22 mouse cellular contexts compared by ENCODE assay signal in genomic region chr10:109888355-109889170, GRCm38 (mm10).
DNase-seq lines count a peak whose midpoint lies in the region; ATAC-seq and TF ChIP-seq lines count a peak whose summit lies in the region.
"Had no signal": no experiment of that assay in that cellular context is flagged by ENCODE, and none has a peak within 500 bp of the region (broad histone marks: within the 10 kb centered on the region; RNA-seq: fewer than 3 reads in every experiment).

No protein-coding gene starts in this region.

- H3K27me3 ChIP-seq in kidney, embryonic 14.5 days (ENCODE audit: control insufficient read depth, insufficient read depth, low read length) = no peaks in the 10 kb centered on the region
- H3K27me3 ChIP-seq in hindbrain, embryonic 15.5 days = no peaks in the 10 kb centered on the region
- no peaks in the 10 kb centered on the region for H3K27me3 ChIP-seq in neural tube, embryonic 12.5 days (replicated peaks)
- H3K27me3 ChIP-seq: forebrain, embryonic 12.5 days; limb, embryonic 13.5 days; liver, embryonic 13.5 days; Patski had no signal

- no peak overlapping the region for H3K9ac ChIP-seq in kidney, embryonic 14.5 days (ENCODE audit: low read depth, low read length)
- H3K9ac ChIP-seq in hindbrain, embryonic 15.5 days = no peak overlapping the region
- H3K9ac ChIP-seq in neural tube, embryonic 12.5 days = no peak overlapping the region
- H3K9ac ChIP-seq: forebrain, embryonic 12.5 days; limb, embryonic 13.5 days; liver, embryonic 13.5 days; lung, embryonic 14.5 days had no signal

- TF ChIP-seq POLR2A in brain, embryonic 14.5 days (IDR thresholded peaks at IDR 0.05; ENCODE audit: borderline replicate concordance, extremely low read depth, insufficient read depth, insufficient read length, poor library complexity, severe bottlenecking) = no peak

- ATAC-seq in kidney, embryonic 14.5 days (ENCODE audit: low FRiP score, low TSS enrichment) = peak; percentile 88
- peak; percentile 56; the same call in 1 of the 2 replicates for ATAC-seq in hindbrain, embryonic 15.5 days (ENCODE audit: low FRiP score, low read depth)
- peak; percentile 77 for ATAC-seq in neural tube, embryonic 12.5 days (ENCODE audit: low FRiP score, low read depth)
- ATAC-seq: CD4-positive, CD25-positive, alpha-beta regulatory T cell, adult 4 months; Patski had no signal

- 56% methylated on average over 11 of the region's 11 CpGs for WGBS in kidney, embryonic 14.5 days
- 48% methylated on average over 11 of the region's 11 CpGs for WGBS in hindbrain, embryonic 15.5 days
- WGBS in neural tube, embryonic 12.5 days = 55% methylated on average over 11 of the region's 11 CpGs

- no peak overlapping the region; the same call in 1 of the 2 replicates for H3K27ac ChIP-seq in kidney, embryonic 14.5 days (ENCODE audit: low read depth, low read length)
- H3K27ac ChIP-seq in hindbrain, embryonic 15.5 days (replicated peaks) = peak overlapping the region; percentile 63; the same call in 1 of the 2 replicates
- H3K27ac ChIP-seq in neural tube, embryonic 12.5 days = 0 out of 2 replicates have a peak overlapping the region, but pooled peaks have one; percentile 37
- H3K27ac ChIP-seq: embryonic facial prominence, embryonic 10.5 days; forebrain, embryonic 12.5 days; limb, embryonic 13.5 days; liver, embryonic 13.5 days had no signal

- H3K4me1 ChIP-seq in kidney, embryonic 14.5 days (ENCODE audit: control insufficient read depth, insufficient read depth, low read length) = no peaks in the 10 kb centered on the region
- H3K4me1 ChIP-seq in hindbrain, embryonic 15.5 days (replicated peaks) = 0 out of 2 replicates have a peak, but pooled peaks cover 7% of the 10 kb centered on the region
- peaks cover 4% of the 10 kb centered on the region; the same call in 1 of the 2 replicates for H3K4me1 ChIP-seq in neural tube, embryonic 12.5 days
- H3K4me1 ChIP-seq: embryonic facial prominence, embryonic 10.5 days; limb, embryonic 13.5 days; liver, embryonic 13.5 days had no signal

- no peak for DNase-seq in kidney, postnatal 25 days
- DNase-seq in brain, embryonic 14.5 days (ENCODE audit: low read depth) = peak; percentile 24
- no peak for DNase-seq in frontal cortex, postnatal 14 days (ENCODE audit: low spot score in 2 of 2)
- DNase-seq in adrenal gland, postnatal 4 days (ENCODE audit: low spot score in 2 of 2) = no peak
- DNase-seq: adrenal gland, postnatal 36 days; cerebellum, adult 2 months; gastrocnemius, postnatal 14 days; kidney, adult 11 months; liver, embryonic 13.5 days; lung, embryonic 14.5 days; lung, postnatal 36 days; right cerebral cortex, postnatal 14 days; spleen, adult 18-20 months; thymus, postnatal 25 days had no signal

- H3K4me3 ChIP-seq in kidney, embryonic 14.5 days (ENCODE audit: low read length) = no peak overlapping the region
- no peak overlapping the region for H3K4me3 ChIP-seq in hindbrain, embryonic 15.5 days
- H3K4me3 ChIP-seq in neural tube, embryonic 12.5 days = no peak overlapping the region
- H3K4me3 ChIP-seq: embryonic facial prominence, embryonic 10.5 days; forebrain, embryonic 12.5 days; limb, embryonic 13.5 days; liver, embryonic 13.5 days had no signal

- H3K4me2 ChIP-seq in kidney, embryonic 14.5 days (replicated peaks; ENCODE audit: low read depth, low read length) = no peak overlapping the region
- H3K4me2 ChIP-seq in hindbrain, embryonic 15.5 days = no peak overlapping the region
- no peak overlapping the region for H3K4me2 ChIP-seq in neural tube, embryonic 12.5 days (replicated peaks)
- H3K4me2 ChIP-seq: forebrain, embryonic 12.5 days; limb, embryonic 13.5 days; liver, embryonic 13.5 days; lung, embryonic 14.5 days had no signal

- TF ChIP-seq CTCF in brain, embryonic 14.5 days (IDR thresholded peaks at IDR 0.05; ENCODE audit: borderline replicate concordance, extremely low read depth, insufficient read depth, insufficient read length) = no peak

- H3K9me3 ChIP-seq in kidney, embryonic 14.5 days (ENCODE audit: control insufficient read depth, low read length) = no peaks in the 10 kb centered on the region
- H3K9me3 ChIP-seq in hindbrain, embryonic 15.5 days = no peaks in the 10 kb centered on the region
- H3K9me3 ChIP-seq in neural tube, embryonic 12.5 days = no peaks in the 10 kb centered on the region
- H3K9me3 ChIP-seq: embryonic facial prominence, embryonic 10.5 days; forebrain, embryonic 12.5 days; limb, embryonic 13.5 days; liver, embryonic 13.5 days had no signal

- H3K36me3 ChIP-seq in kidney, embryonic 14.5 days (ENCODE audit: control insufficient read depth, insufficient read depth, low read length) = no peaks in the 10 kb centered on the region
- H3K36me3 ChIP-seq in hindbrain, embryonic 15.5 days = no peaks in the 10 kb centered on the region
- no peaks in the 10 kb centered on the region for H3K36me3 ChIP-seq in neural tube, embryonic 12.5 days
- H3K36me3 ChIP-seq: embryonic facial prominence, embryonic 10.5 days; forebrain, embryonic 12.5 days; limb, embryonic 13.5 days; liver, embryonic 13.5 days had no signal
